Mouse (Mus musculus) myocyte (in vitro differentiated cells): ENCODE measurements at regions not wholly inside any gene's neighbourhood (a gene's known extent, or its start where the extent isn't known, plus 50 kb on each side); places are given as distances from the start of the nearest gene placed in this dataset.

Source experiments
- H3K27me3 ChIP-seq: one replicate; pipeline ENCODE4 v1.6.1; 2011; ENCODE audit not compliant: control insufficient read depth, insufficient read depth, insufficient read length
- H3K36me3 ChIP-seq: one replicate; pipeline ENCODE4 v1.6.1; 2011; ENCODE audit not compliant: control insufficient read depth, insufficient read depth
- H3K4me2 ChIP-seq: one replicate; pipeline ENCODE4 v1.6.1; 2011; ENCODE audit warnings: low read depth, control low read depth
- H3K4me3 ChIP-seq: one replicate; pipeline ENCODE4 v1.5.1; 2011; ENCODE audit warnings: mild to moderate bottlenecking, control low read depth, moderate library complexity
- H3K79me2 ChIP-seq: one replicate; pipeline ENCODE4 v1.6.1; 2011; ENCODE audit not compliant: control insufficient read depth, insufficient read depth
- H3ac ChIP-seq: one replicate; pipeline ENCODE4 v1.6.1; 2011; ENCODE audit not compliant: control insufficient read depth, insufficient read length
- CEBPB ChIP-seq: IDR thresholded peaks from 2 replicates; pipeline ENCODE4 v1.6.1; 2011; ENCODE audit warnings: mild to moderate bottlenecking, moderate library complexity; ENCODE audit not compliant: poor library complexity, insufficient read depth, severe bottlenecking
- E2F4 ChIP-seq: IDR thresholded peaks from one replicate; pipeline ENCODE4 v1.6.1; 2011; ENCODE audit warnings: mild to moderate bottlenecking, control low read depth, moderate library complexity; ENCODE audit not compliant: insufficient read depth
- MAX ChIP-seq: IDR thresholded peaks from one replicate; pipeline ENCODE4 v1.6.1; 2011; ENCODE audit warnings: low read depth, mild to moderate bottlenecking, control low read depth
- MYOD1 ChIP-seq, 3 experiments: IDR thresholded peaks; one replicate each; pipeline ENCODE4 v1.6.1; 2011; ENCODE audit warnings: control low read depth in 2 of 3, low read depth in 2 of 3, mild to moderate bottlenecking in 2 of 3, moderate library complexity in 1 of 3; ENCODE audit not compliant: insufficient read length in 2 of 3, control insufficient read depth in 1 of 3
- MYOG ChIP-seq, 3 experiments: IDR thresholded peaks; one replicate each; pipeline ENCODE4 v1.6.1; 2011; ENCODE audit warnings: control low read depth in 2 of 3, low read depth in 2 of 3, mild to moderate bottlenecking in 2 of 3; ENCODE audit not compliant: insufficient read length in 2 of 3, control insufficient read depth in 1 of 3, insufficient read depth in 1 of 3
- POLR2A ChIP-seq: IDR thresholded peaks from one replicate; pipeline ENCODE4 v1.6.1; 2011; ENCODE audit warnings: low read depth, mild to moderate bottlenecking, control low read depth, moderate library complexity; ENCODE audit not compliant: insufficient read length
- POLR2AphosphoS2 ChIP-seq: IDR thresholded peaks from one replicate; pipeline ENCODE4 v1.6.1; 2011; ENCODE audit warnings: low read depth, control low read depth; ENCODE audit not compliant: insufficient read length
- REST ChIP-seq: IDR thresholded peaks from one replicate; pipeline ENCODE4 v1.6.1; 2011; ENCODE audit warnings: mild to moderate bottlenecking, control low read depth, moderate library complexity; ENCODE audit not compliant: insufficient read depth, insufficient read length
- SRF ChIP-seq: IDR thresholded peaks from one replicate; pipeline ENCODE4 v1.6.1; 2011; ENCODE audit warnings: low read depth; ENCODE audit not compliant: control insufficient read depth, insufficient read length
- TCF12 ChIP-seq: IDR thresholded peaks from one replicate; pipeline ENCODE4 v1.6.1; 2011; ENCODE audit warnings: mild to moderate bottlenecking, control low read depth; ENCODE audit not compliant: poor library complexity, insufficient read depth, severe bottlenecking
- TCF3 ChIP-seq: IDR thresholded peaks from one replicate; pipeline ENCODE4 v1.6.1; 2011; ENCODE audit warnings: low read depth, control low read depth; ENCODE audit not compliant: insufficient read length
- USF1 ChIP-seq: IDR thresholded peaks from one replicate; pipeline ENCODE4 v1.6.1; 2011; ENCODE audit warnings: low read depth, mild to moderate bottlenecking, control low read depth, moderate library complexity

GRCm38 (mm10) chr17:68069484-68069883 lies 65.6 kb upstream of the Arhgap28 start:
- Histone ChIP-seq H3K4me3 (no peak overlapping the region), H3K79me2 (no peaks in the 10 kb centered on the region), H3K4me2 (no peak overlapping the region), H3ac (no peak overlapping the region), H3K36me3 (no peaks in the 10 kb centered on the region), H3K27me3 (no peaks in the 10 kb centered on the region)
- TF ChIP-seq CEBPB (no peak), TCF12 (no peak), USF1 (no peak), MAX (no peak), MYOG (IDR thresholded peaks at IDR 0.05; ENCODE audit: control insufficient read depth in 1 of 3, insufficient read depth in 1 of 3, insufficient read length in 2 of 3, low read depth in 2 of 3) (no peak), SRF (no peak), POLR2A (no peak), REST (no peak), MYOD1 (IDR thresholded peaks at IDR 0.05; ENCODE audit: control insufficient read depth in 1 of 3, insufficient read length in 2 of 3, low read depth in 2 of 3) (no peak), TCF3 (no peak), E2F4 (no peak), POLR2AphosphoS2 (no peak)

- H3K4me2 ChIP-seq, result no peak overlapping the region
- H3K36me3 ChIP-seq, result no peaks in the 10 kb centered on the region
- no peak overlapping the region for H3ac ChIP-seq
- H3K4me3 ChIP-seq, result no peak overlapping the region
- H3K27me3 ChIP-seq, result no peaks in the 10 kb centered on the region
- no peak for TF ChIP-seq TCF3
- no peak for TF ChIP-seq SRF
- no peak for TF ChIP-seq E2F4
- no peak for TF ChIP-seq MYOD1 (IDR thresholded peaks at IDR 0.05; ENCODE audit: control insufficient read depth in 1 of 3, insufficient read length in 2 of 3, low read depth in 2 of 3)
- no peak for TF ChIP-seq REST
- no peak for TF ChIP-seq POLR2A
- TF ChIP-seq CEBPB, result no peak
- TF ChIP-seq POLR2AphosphoS2, result no peak
- no peak for TF ChIP-seq MYOG (IDR thresholded peaks at IDR 0.05; ENCODE audit: control insufficient read depth in 1 of 3, insufficient read depth in 1 of 3, insufficient read length in 2 of 3, low read depth in 2 of 3)
- no peak for TF ChIP-seq MAX
- TF ChIP-seq USF1, result no peak
- TF ChIP-seq TCF12, result no peak
- no peaks in the 10 kb centered on the region for H3K79me2 ChIP-seq
Observed at GRCm38 (mm10) chr17:68071472-68071871, 67.6 kb upstream of the Arhgap28 start.

- no peak for TF ChIP-seq POLR2AphosphoS2
- TF ChIP-seq E2F4, result no peak
- no peak for TF ChIP-seq MAX
- TF ChIP-seq MYOD1 (IDR thresholded peaks at IDR 0.05; ENCODE audit: control insufficient read depth in 1 of 3, insufficient read length in 2 of 3, low read depth in 2 of 3), result no peak
- TF ChIP-seq REST, result no peak
- Histone ChIP-seq H3K79me2 (no peaks in the 10 kb centered on the region), H3K27me3 (no peaks in the 10 kb centered on the region), H3K4me2 (no peak overlapping the region), H3ac (no peak overlapping the region), H3K4me3 (no peak overlapping the region), H3K36me3 (no peaks in the 10 kb centered on the region)
Observed at GRCm38 (mm10) chr17:68075712-68076111, 71.8 kb upstream of the Arhgap28 start.

GRCm38 (mm10) chr17:68078709-68079108 lies 74.8 kb upstream of the Arhgap28 start:
- Histone ChIP-seq H3K27me3 (no peaks in the 10 kb centered on the region), H3K79me2 (no peaks in the 10 kb centered on the region), H3K36me3 (no peaks in the 10 kb centered on the region), H3K4me2 (no peak overlapping the region), H3ac (no peak overlapping the region), H3K4me3 (no peak overlapping the region)
- TF ChIP-seq TCF3, result no peak
- no peak for TF ChIP-seq MYOG (IDR thresholded peaks at IDR 0.05; ENCODE audit: control insufficient read depth in 1 of 3, insufficient read depth in 1 of 3, insufficient read length in 2 of 3, low read depth in 2 of 3)
- TF ChIP-seq POLR2A, result no peak
- no peak for TF ChIP-seq E2F4
- no peak for TF ChIP-seq REST
- no peak for TF ChIP-seq TCF12
- no peak for TF ChIP-seq POLR2AphosphoS2
- no peak for TF ChIP-seq MAX
- no peak for TF ChIP-seq CEBPB
- TF ChIP-seq MYOD1 (IDR thresholded peaks at IDR 0.05; ENCODE audit: control insufficient read depth in 1 of 3, insufficient read length in 2 of 3, low read depth in 2 of 3), result no peak
- TF ChIP-seq SRF, result no peak
- TF ChIP-seq USF1, result no peak

- H3K36me3 ChIP-seq, result no peaks in the 10 kb centered on the region
Observed at GRCm38 (mm10) chr17:68084446-68084845, 80.5 kb upstream of the Arhgap28 start.

More at GRCm38 (mm10) chr17:68084446-68084845, 80.5 kb upstream of the Arhgap28 start:
- Histone ChIP-seq H3K79me2 (no peaks in the 10 kb centered on the region), H3ac (no peak overlapping the region), H3K27me3 (no peaks in the 10 kb centered on the region), H3K4me2 (no peak overlapping the region), H3K4me3 (no peak overlapping the region)
- TF ChIP-seq USF1, result no peak
- no peak for TF ChIP-seq POLR2AphosphoS2
- TF ChIP-seq SRF, result no peak
- no peak for TF ChIP-seq MAX
- no peak for TF ChIP-seq E2F4
- no peak for TF ChIP-seq TCF3
- no peak for TF ChIP-seq TCF12
